Mouse (Mus musculus) lung, adult 2 months (tissue): ENCODE data around the gene Mknk2.
A peak's percentile ranks its signal among the peaks of the same experiment; 100 is the strongest.

ENCODE experiments used
- CTCF ChIP-seq: fragments of 200-500 bp; IDR thresholded peaks from 2 replicates; pipeline ENCODE4 v1.5.1; 2011; ENCODE audit warnings: mild to moderate bottlenecking, low read length, control low read depth; ENCODE audit not compliant: insufficient read depth
- POLR2A ChIP-seq: fragments of 200-500 bp; IDR thresholded peaks from 2 replicates; pipeline ENCODE4 v1.6.1; 2011; ENCODE audit warnings: low read depth, mild to moderate bottlenecking, control low read depth, low read length, borderline replicate concordance; ENCODE audit errors: extremely low read depth

DNA sequence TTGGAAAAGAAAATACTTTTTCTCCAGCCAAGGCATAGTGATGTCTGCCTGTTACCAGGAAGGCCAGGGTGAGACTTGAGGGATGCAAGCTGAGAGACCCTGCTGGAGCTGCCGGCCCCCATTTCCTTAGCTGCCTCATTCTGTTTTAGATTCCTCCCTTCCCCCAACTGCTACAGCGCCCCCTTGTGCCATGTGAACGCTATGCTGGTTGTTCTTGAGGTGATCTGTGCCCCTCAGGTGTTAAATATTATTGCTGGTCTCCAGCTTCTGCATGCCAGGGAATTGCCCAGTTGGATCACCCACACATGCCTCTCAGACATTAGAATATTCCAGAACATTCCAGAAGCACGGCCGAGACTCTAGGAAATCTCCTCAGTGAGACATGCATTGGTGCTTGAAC is 16.8 kb downstream of the Mknk2 start:
- TF ChIP-seq POLR2A, result no peak
- peak; percentile 80 for TF ChIP-seq CTCF
